Mouse (Mus musculus) myocyte (in vitro differentiated cells): ENCODE data around the gene Rnaseh2b.

Experiments
- POLR2A ChIP-seq: IDR thresholded peaks from one replicate; pipeline ENCODE4 v1.6.1; 2011; ENCODE audit warnings: low read depth, mild to moderate bottlenecking, control low read depth, moderate library complexity; ENCODE audit not compliant: insufficient read length
- POLR2AphosphoS2 ChIP-seq: IDR thresholded peaks from one replicate; pipeline ENCODE4 v1.6.1; 2011; ENCODE audit warnings: low read depth, control low read depth; ENCODE audit not compliant: insufficient read length

GRCm38 (mm10) chr14:62333909-62334687, 41.7 kb downstream of the Rnaseh2b start:
- no peak for TF ChIP-seq POLR2A
- TF ChIP-seq POLR2AphosphoS2 = no peak
